Mouse (Mus musculus): ENCODE data around the gene Psmd1.

Gene Psmd1

DNA sequence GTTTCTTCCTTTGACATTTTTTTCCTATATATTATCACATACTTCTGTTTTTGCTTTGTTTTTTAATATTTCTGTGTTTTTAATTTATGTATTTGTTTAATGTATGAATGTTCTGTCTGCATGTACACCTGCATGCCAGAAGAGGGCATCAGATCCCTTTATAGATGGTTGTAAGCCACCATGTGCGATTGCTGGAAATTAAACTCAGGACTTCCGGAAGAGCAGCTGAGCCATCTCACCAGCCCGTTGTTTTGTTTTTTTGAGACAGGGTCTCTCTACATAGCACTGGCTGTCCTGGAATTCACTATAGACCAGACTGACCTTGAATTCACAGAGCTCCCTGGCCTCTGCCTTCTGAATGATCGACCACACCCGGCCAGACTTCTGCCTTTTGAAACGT is 1.7 kb upstream of the Psmd1 start:
- no peak for DNase-seq (ENCODE audit: low spot score)

DNA sequence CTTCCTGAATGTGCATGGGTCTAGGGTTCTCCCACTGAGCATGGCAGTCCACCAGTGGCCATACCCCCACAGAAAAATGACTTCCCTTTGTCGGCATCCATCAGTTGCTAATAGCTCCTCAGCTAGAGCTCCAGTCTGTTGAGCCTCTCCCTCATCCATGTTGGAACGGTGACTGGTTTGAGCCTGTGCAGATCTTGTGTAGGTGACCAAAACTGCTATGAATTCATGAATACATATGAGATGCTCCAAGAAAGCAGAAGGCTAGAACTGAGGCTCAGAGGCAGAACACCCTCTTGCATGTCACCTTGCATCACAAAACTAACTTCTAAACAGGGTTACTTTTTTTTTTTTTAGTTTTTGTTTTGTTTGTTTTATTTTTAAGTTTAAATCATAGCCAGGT is 12.4 kb downstream of the Psmd1 start:
- DNase-seq (ENCODE audit: low spot score) = no peak

DNA sequence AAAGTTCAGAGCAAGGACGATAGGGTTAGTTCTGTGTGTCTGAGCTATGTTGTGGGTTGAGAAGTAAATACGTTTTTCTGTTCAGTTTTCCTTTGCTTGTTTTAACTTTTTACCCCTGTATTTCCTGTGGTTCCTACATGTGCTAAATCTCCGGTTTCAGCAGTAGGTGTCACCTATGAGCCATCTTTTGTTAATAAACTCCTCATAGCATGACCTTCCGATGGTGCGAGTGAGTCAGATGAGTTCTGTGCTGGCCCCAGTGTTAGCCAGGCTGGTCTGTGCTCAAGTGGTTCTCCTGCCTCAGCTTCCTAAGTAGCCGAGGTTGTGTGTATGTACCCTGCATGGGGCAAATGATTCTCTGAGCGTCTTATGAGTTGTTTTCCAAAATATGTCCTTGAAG is 30.2 kb downstream of the Psmd1 start:
- no peak for DNase-seq (ENCODE audit: low spot score)

DNA sequence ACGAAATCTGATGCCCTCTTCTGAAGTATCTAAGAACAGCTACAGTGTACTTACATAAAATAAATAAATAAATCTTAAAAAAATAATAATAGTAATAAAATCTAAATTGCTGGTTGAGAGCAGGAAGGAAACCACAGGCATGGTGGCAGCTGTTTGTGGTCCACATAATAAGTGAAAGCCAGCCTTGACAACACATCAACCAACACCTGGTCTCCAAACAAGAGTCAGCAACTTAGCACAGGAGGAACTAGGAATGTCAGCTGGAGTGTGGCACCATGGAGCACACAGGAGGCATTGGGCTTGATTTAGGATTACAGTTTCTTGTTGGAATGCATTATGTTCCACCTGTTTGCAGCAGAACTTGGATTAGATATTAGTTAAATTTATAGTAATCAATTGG is 40.9 kb downstream of the Psmd1 start:
- no peak for DNase-seq (ENCODE audit: low spot score)

DNA sequence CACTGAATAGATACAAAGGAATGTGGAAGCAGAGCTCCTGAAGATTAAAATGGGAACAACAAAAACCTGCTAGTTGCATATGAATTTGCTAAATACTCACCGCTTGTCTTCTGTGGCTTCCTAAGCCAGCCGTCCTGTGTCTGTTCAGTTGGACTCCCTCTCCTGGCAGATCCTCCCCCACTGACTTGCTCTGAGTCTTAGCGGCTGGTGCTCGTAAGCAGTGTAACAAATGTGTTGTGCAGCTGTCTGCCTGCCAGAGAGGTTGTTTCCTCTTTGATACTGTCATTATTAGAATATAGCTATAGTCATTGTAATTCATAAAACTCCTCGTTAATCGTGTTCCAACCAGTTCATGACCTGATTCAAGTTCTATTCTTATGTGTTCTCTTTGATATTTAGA is 47.6 kb downstream of the Psmd1 start, which contains the start of gene Htr2b:
Htr2b (minus strand) TSS at position 192 of the 400 bp plus-strand sequence.
- DNase-seq (ENCODE audit: low spot score) = peak; percentile 4

DNA sequence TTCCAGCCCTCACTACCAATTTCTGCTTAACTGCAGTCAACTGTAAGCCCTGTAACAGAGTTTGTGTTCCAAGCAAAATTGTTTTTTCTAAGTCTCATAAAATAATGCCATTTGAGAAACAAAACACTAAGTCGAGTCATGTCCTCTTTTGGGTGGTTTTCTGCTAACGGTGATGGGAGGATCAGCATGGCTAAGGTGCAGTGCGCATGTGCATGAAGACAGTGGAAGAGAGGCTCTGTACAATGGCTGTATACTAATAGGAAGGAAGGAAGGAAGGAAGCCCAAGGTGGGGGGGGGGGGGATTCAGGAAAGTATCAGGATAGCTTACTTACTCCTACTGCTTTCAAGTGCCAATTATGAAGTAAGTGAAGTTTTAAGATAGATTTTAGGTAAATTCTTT is 50.0 kb downstream of the Psmd1 start:
- DNase-seq (ENCODE audit: low spot score) = no peak

DNA sequence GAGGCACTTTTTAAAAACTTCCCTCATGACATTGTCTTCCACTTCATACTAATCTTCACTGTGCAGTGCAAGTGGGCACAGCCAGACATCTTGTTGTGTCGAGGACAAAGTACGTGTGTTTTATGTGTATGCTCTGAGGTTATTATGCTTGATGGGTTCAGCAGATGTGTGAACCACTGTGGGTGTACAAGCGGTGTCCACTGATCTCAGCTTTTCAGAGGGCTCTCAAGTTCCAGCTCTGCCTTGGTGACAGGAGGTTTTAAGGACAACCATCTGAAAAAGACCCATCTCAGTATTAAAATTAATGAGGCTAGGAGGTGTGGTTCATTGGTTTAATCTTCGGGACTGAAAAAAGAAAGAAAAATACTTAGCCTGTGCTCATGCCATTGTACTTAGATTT is 55.4 kb downstream of the Psmd1 start:
- no peak for DNase-seq (ENCODE audit: low spot score)

DNA sequence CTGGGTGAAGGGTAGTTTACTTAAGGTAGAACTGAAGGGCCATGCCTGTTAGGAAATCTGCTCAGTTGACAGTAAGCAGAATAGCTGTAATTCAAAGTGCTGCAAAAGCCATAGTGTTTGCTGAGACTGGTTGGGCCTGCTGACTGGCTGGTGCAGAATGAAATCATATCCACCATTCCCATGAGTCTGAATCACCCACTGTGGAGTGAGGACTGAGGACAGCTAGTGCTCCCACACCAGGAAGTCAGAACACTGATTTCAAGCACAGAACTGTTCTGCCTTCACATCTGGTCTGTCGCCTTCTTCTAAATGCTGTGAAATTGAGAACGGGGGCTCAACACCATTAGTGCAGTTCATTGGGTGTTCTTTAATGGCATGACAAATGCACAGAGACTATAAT is 61.8 kb downstream of the Psmd1 start:
- DNase-seq (ENCODE audit: low spot score) = no peak

DNA sequence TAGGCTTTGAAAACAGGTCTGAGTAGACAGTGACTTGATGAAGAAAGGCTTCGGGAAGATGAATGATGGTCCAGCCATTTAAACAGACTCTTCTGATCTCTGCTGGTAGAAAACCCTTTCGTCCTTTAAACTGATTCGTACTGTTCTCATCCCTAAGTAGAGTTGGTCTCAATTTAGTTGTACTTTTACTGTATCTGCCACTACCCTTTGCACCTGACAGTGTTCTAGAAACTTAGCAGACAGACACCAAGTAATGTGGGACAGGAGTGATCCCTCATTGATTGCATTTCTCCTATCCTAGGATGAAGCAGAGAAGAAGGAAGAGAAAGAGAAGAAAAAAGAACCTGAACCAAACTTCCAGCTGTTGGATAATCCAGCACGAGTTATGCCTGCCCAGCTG is 69.2 kb downstream of the Psmd1 start, which contains the start of gene Gm21972:
Gm21972 (plus strand) TSS at position 301 of the 400 bp plus-strand sequence.
- no peak for DNase-seq (ENCODE audit: low spot score)

DNA sequence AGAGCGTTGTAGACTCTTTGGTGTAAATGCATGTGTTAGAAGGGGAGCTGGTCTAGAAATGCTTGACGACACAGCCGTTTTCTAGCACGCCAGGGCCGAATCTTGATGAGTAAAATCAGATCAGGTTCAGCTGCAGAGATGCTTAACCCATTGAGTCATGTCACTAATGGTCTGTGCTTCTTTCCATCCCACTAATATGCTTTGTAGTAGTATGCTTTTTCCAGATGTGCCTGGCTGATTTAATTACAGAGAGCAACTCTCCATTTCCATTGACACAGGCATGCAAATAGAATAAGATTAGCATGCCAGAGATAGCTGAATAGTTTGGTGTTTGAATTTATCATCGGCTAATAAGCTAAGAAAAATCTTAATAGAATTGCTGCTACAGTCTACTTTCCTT is 71.1 kb downstream of the Psmd1 start:
- no peak for DNase-seq (ENCODE audit: low spot score)

DNA sequence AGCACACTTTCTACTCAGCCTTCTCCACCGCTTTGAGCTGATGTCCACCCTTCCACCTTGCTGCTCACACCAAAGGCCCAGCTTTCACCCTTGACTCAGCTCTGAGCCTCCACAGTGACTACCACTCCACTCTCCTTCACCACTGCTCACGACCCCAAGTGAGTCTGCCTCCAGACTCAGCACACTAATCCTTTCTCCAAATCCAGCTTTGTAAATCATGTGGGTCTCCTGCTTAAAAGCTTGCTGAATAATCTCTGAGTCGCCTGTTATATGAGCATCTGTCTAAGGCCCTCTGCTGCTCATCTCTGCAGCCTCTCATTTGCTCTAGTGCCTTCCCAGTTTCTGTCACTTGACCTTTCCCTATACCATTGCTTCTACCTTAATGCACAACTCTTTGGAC is 76.9 kb downstream of the Psmd1 start:
- DNase-seq (ENCODE audit: low spot score) = no peak

DNA sequence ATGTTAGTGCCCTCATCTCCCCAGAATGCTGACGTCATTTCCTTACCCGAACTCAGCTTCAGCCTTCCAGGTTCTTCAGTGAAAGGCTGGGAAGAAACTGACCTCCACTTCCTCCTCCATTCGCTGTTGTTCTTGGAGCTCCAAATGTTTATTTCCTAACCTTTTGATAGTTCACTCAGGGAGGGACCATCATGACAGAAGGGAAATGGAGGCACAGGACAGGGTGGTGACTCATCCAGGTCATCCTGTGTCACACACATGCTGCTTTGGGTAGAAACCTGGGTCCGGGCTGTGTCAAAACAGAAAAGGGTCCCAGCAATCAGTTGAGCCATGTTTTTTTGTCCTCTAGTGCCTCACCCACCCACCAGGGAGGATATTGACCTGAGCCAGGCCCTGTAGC is 79.0 kb downstream of the Psmd1 start:
- DNase-seq (ENCODE audit: low spot score) = no peak

DNA sequence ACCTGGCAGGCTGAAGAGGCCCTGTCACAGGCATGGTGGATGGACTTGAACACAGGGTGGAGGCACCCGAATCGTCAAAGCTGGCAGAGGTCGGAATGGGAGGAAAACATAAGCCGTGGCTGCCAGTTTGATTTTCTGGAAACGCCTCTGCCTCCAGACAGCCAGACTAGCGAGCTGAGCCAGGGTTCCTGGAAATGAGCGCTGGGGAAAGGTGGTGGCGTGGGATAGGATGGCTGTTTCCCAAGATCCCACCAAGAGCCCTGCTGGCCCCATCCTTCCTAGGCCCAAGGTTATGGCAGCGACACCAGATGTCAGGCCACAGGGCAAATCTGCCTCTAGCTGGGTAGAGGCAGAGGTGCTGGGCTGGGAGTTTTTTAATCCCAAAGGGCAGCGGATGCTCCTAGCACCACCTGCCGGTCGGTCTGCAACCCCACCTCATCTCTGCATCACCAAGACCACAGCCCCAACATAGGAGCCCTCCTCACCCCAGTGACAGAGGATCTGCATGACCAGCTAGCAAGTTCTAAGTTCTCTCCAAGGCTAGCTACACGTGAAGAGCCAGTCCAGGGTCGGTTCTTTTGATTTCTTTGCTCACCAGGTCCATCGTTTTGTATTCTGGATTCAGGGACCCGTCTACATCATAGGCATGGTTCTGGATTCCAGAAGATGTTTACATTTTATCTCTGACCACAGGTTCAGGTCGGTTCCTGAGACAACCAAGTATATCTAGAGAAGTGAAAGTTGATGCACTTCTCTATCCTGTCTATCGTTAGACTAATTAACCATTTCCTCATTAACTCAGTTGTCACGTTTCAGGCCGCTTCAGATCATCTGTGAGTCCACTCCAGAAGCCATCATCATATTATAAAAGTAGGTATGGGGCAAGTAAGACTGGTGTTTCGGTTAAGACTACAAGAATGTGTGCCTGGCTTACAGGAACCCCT is 80.1 kb downstream of the Psmd1 start:
- no peak for DNase-seq (ENCODE audit: low spot score)

DNA sequence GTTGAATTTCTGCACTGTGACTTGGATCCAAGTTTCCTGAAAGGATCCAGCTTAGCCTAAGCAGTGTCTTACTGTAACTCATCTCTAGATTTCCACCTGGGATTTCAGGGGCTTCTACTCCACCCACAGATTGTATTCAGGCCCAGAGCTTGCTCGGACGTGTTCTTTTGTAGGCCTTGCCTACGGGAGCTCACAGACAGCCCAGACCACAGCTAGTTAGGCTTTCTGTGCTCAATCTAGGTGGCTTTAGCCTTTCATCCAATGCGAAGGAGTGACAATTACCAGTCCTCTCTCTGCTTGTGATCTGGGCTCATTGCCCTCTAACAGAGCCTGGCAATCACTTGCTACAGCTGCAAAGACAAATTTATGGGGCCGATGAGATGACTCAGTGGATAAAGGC is 82.1 kb downstream of the Psmd1 start:
- DNase-seq (ENCODE audit: low spot score) = no peak

DNA sequence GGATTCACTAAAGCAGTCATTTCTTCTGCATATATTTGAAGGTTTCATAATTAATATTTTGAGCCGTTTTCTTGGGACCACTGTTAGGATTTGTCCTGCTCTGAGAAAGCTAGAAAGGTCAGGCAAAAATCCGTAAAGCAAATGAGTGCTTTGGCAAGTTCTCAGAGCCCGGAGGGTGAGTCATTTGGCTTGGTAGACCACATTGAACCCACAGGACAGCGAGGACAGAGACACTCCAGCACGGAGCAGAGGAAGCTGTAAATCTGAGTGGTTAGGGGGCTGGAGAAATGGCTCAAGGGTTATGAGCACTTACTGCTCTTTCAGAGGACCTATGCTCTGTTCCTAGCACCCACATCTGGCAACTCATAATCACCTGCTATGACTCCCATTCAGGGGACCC is 83.4 kb downstream of the Psmd1 start:
- DNase-seq (ENCODE audit: low spot score) = no peak

DNA sequence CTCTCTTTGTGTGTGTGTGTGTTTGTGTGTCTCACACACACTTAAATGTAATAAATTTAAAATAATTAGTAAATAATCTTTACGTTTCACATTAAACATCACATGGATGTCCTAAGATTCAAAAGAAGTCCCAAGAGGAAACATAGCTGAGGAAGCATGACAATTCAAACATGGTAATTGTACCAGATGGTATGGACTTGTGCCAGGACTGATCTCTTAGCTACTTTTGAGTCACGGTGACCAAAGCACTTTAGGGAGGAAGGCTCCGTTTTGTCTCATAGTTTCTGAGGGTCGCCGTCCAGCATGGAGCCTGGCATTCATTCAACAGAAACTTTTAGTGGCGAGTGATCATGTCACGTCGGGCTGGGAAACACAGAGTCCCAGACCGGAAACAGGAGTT is 84.0 kb downstream of the Psmd1 start:
- no peak for DNase-seq (ENCODE audit: low spot score)

DNA sequence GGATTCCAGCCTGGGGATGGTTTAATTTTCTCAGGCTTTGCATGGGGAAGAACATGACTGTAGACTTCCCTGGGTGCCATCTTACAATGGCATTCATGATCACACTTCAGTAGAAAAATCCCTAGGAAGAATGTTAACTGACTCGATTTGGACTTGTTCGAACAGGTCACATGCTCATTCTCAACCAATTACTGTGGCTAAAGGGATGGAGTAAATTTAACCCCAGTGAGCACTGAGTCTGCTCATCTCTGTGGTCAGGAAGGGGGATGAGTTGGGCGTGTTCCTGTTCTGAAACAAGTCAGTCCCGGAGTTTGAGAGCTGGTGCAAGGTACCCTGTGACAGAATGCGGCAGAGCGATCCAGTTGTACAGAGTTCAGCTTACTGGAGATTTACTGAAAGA is 86.7 kb downstream of the Psmd1 start:
- DNase-seq (ENCODE audit: low spot score) = no peak

DNA sequence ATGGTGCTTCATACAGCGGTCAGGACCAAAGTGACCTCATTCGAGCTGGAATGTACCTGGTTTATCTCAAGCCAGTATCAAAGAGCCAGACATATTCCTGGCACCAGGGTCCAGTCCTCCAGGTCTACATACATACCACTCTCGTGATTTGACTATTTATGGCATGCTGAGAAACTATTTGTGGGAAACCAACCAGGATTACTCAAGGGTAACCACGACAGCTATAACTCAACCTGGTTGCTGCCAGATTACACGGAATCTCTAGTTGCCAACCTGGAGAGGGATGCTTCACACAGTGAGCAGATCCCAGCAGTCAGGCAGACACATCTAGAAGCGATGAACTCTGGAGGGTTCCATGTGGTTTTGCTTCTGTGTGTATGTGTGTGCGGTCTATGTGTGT is 87.2 kb downstream of the Psmd1 start:
- no peak for DNase-seq (ENCODE audit: low spot score)

DNA sequence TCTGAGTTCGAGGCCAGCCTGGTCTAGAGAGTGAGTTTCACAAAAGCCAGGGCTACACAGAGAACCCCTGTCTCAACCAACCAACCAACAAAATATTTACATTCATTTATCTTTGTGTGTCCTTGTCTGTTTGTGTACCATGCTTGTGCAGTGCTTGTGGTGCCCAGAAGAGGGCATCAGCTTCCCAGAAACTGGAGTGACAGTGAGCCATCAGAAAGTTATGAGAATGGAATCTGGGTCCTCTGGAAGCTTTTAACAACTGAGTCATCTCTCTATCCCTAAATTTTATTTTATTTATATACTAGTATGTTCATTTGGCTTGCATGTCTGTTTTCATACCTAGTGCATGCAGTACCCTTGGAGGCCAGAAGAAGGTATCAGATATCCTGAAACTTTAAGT is 88.4 kb downstream of the Psmd1 start:
- peak; percentile 18 for DNase-seq (ENCODE audit: low spot score)

DNA sequence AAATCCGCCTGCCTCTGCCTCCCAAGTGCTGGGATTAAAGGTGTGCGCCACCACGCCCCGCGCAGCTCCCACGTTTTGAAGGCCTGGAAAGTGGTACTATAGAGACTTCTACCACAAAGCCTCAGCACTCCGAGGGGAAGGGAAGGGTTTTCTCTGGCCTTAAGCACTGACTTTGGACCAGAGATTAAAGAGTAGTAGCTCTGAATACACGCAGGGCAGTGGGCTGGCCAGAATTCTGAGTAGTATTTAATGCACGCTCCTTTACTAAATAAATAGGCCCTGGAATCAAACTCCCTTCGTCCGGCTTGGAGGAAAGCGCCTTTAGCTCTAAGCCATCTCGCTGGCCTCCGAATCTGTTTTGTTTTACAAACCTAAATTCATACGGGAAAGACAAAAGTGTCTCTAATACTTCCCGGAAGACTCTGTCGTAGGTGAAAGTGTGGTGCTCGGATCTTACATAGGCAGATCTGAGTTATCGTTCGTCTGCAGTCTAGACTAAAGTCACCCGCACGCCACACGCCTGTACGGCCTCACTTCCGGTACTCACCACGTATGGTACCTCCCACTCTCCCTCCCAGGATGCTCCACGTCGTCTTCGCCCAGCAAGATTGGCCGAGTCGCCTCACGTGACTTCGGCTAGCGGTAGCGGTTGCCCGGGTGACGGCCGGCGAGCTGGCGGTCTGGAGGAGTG is 90.1 kb downstream of the Psmd1 start, which contains the start of gene Armc9:
Armc9 (plus strand) TSS at position 648 of the 691 bp plus-strand sequence.
- peak; percentile 98 for DNase-seq (ENCODE audit: low spot score)

DNA sequence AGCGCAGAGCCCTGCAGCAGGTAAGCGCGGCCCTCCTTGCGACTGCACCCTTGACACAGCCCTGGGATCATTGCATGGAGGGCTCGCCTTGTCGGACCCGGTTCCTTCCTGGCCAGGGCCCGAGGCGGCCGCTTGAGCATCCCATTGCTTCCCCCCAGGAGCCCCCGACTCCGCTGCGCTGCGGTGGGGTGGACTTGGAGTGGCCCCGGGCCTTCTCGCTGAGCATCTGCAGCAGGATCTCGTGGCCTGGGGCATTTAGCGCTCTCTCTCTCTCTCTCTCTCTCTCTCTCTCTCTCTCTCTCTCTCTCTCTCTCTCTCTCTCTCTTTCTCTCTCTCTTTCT is 90.6 kb downstream of the Psmd1 start:
- no peak for DNase-seq (ENCODE audit: low spot score)

DNA sequence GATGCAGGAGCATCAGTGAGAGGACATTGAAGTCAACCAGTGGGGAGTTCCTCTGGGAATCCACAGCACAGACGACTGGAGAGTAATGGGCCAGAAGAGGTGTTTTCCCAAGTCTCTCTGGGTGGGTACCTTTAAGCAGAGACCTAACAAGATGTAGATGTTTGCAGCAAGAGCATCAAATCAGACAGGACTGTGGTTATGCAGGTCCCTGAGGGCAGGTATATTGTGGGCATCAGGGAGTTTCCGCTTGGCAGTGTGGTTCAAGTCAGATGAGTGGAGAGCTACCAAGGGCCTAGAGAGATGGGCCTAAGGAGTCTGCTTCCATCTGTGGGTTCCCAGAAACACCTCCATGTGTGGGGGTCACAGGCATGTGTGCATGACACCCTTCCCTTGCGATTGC is 91.9 kb downstream of the Psmd1 start:
- no peak for DNase-seq (ENCODE audit: low spot score)

DNA sequence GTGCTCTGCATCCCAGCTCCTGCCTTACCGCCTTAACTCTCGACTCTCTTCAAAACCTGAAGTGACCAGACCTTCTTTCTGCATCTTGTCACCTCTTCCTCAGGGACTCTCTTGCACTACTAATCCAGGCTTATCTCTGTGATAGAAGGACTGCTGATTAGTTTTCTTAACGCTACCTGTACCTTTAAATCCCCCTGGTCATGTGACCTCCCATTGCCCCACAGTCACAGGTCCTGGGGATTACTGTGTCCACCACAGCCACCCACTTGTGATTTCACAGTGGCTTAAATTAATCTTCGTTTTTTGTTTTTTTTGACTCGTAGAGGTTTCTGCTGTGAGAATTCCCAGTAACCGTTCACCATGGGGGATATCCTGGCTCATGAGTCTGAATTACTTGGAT is 92.4 kb downstream of the Psmd1 start:
- no peak for DNase-seq (ENCODE audit: low spot score)
